Mouse (Mus musculus): ENCODE measurements around the gene Cdk5rap1.

Gene Cdk5rap1

GRCm38 (mm10) chr2:154372842-154373500 is at the start of gene Cdk5rap1:
Gene Cdk5rap1 (minus strand): TSS chr2:154373010.
- POLR2A ChIA-PET = interaction anchor here in 3 of 4 experiments (0.6 to 3.5 kb wide), 39 partner anchors 8 to 520 kb away, joined by 3 to 24 read pairs (median 4); partner anchors contain the start of genes Snta1 (in 2 of the 3), Actl10 (in 1 of the 3), Eif2s2 (in 1 of the 3) and Pxmp4 (in 1 of the 3)
- CTCF ChIA-PET = interaction anchor here (0.5 to 2.3 kb wide), 16 partner anchors 11 to 416 kb away, joined by 3 to 12 read pairs (median 4); partner anchors contain the start of gene Zfp341 (in 1 of the 4)

- CTCF ChIA-PET = interaction anchor here in 1 of 4 experiments (0.5 to 3.1 kb wide), 5 partner anchors 34 to 216 kb away, joined by 3 to 13 read pairs (median 6); partner anchors contain the start of gene Actl10
- POLR2A ChIA-PET = interaction anchor here in 3 of 4 experiments (0.5 to 33.5 kb wide), 39 partner anchors 7 to 869 kb away, joined by 3 to 1462 read pairs (median 6); partner anchors contain the start of genes Cbfa2t2 (in 3 of the 3), Snta1 (in 3 of the 3), Raly (in 2 of the 3) and Actl10 (in 1 of the 3)
These were observed 49.4 kb upstream of the Cdk5rap1 start for GRCm38 (mm10) chr2:154422181-154422580.

- CTCF ChIA-PET = interaction anchor here in 1 of 4 experiments (0.6 to 3.1 kb wide), 7 partner anchors 9 to 170 kb away, joined by 3 to 13 read pairs (median 6); partner anchors contain the start of gene Actl10
- POLR2A ChIA-PET = interaction anchor here in 3 of 4 experiments (0.5 to 33.5 kb wide), 48 partner anchors 8 to 1610 kb away, joined by 3 to 1462 read pairs (median 5); partner anchors contain the start of genes Cbfa2t2 (in 3 of the 3), Snta1 (in 3 of the 3), Cdk5rap1 (in 2 of the 3) and Actl10 (in 1 of the 3)
These were observed 48.3 kb upstream of the Cdk5rap1 start for GRCm38 (mm10) chr2:154420942-154421731.

- CTCF ChIA-PET = interaction anchor here in 3 of 4 experiments (0.5 to 3.1 kb wide), 26 partner anchors 8 to 1263 kb away, joined by 3 to 13 read pairs (median 3); partner anchors contain the start of genes Actl10 (in 1 of the 3) and Cbfa2t2 (in 1 of the 3)
- POLR2A ChIA-PET = interaction anchor here in 3 of 4 experiments (0.6 to 33.5 kb wide), 52 partner anchors 8 to 993 kb away, joined by 3 to 1462 read pairs (median 6); partner anchors contain the start of genes Cbfa2t2 (in 3 of the 3), Raly (in 2 of the 3), Snta1 (in 2 of the 3) and Actl10 (in 1 of the 3)
These were observed 47.1 kb upstream of the Cdk5rap1 start for GRCm38 (mm10) chr2:154419631-154420515.

- CTCF ChIA-PET = interaction anchor here (0.5 to 2.7 kb wide), 25 partner anchors 8 to 424 kb away, joined by 3 to 15 read pairs (median 3); partner anchors contain the start of genes Zfp341 (in 2 of the 4), Actl10 (in 1 of the 4) and Snta1 (in 1 of the 4)
- POLR2A ChIA-PET = interaction anchor here in 3 of 4 experiments (0.5 to 33.5 kb wide), 31 partner anchors 8 to 811 kb away, joined by 3 to 1462 read pairs (median 7); partner anchors contain the start of genes Cbfa2t2 (in 3 of the 3), Snta1 (in 3 of the 3), Zfp341 (in 2 of the 3) and 4930519P11Rik (in 1 of the 3)
These were observed 45.2 kb upstream of the Cdk5rap1 start for GRCm38 (mm10) chr2:154418001-154418400.

- ChIA-PET CTCF (interaction anchor here (0.5 to 2.7 kb wide), 21 partner anchors 9 to 425 kb away, joined by 3 to 15 read pairs (median 4); partner anchors contain the start of genes Snta1 (in 3 of the 4) and Actl10 (in 1 of the 4)), POLR2A (interaction anchor here in 3 of 4 experiments (0.7 to 33.5 kb wide), 24 partner anchors 9 to 239 kb away, joined by 3 to 1462 read pairs (median 5); partner anchors contain the start of genes Snta1 (in 3 of the 3), Cbfa2t2 (in 2 of the 3), 4930519P11Rik (in 1 of the 3) and Zfp341 (in 1 of the 3))
These were observed 44.3 kb upstream of the Cdk5rap1 start for GRCm38 (mm10) chr2:154417107-154417506.

GRCm38 (mm10) chr2:154412018-154412666 is 39.3 kb upstream of the Cdk5rap1 start:
- ChIA-PET POLR2A (interaction anchor here in 3 of 4 experiments (0.6 to 8.5 kb wide), 8 partner anchors 8 to 207 kb away, joined by 3 to 82 read pairs (median 4); partner anchors contain the start of genes 1700003F12Rik (in 1 of the 3) and Bpifb5 (in 1 of the 3)), CTCF (interaction anchor here in 2 of 4 experiments (0.7 to 1.5 kb wide), 3 partner anchors 127 to 254 kb away, joined by 3 to 6 read pairs (median 3); no protein-coding TSS in a partner anchor)

GRCm38 (mm10) chr2:154410355-154410754 is 37.5 kb upstream of the Cdk5rap1 start:
- ChIA-PET POLR2A (interaction anchor here (0.5 to 8.5 kb wide), 17 partner anchors 8 to 1281 kb away, joined by 3 to 82 read pairs (median 5); partner anchors contain the start of genes 1700003F12Rik (in 1 of the 4) and Raly (in 1 of the 4)), CTCF (interaction anchor here in 2 of 4 experiments (0.6 to 0.7 kb wide), 2 partner anchors 89 to 245 kb away, joined by 3 to 5 read pairs; no protein-coding TSS in a partner anchor)

- ChIA-PET POLR2A (interaction anchor here in 3 of 4 experiments (0.5 to 8.5 kb wide), 83 partner anchors 9 to 603 kb away, joined by 3 to 82 read pairs (median 4); partner anchors contain the start of genes 4930519P11Rik (in 3 of the 3), Zfp341 (in 3 of the 3), Actl10 (in 2 of the 3) and Cbfa2t2 (in 2 of the 3)), CTCF (interaction anchor here (0.5 to 1.7 kb wide), 26 partner anchors 9 to 1511 kb away, joined by 3 to 22 read pairs (median 3); no protein-coding TSS in a partner anchor)
These were observed 35.0 kb upstream of the Cdk5rap1 start, which contains the start of gene Snta1 for GRCm38 (mm10) chr2:154407643-154408445. Gene Snta1 (minus strand): TSS chr2:154408099.

- ChIA-PET POLR2A (interaction anchor here in 3 of 4 experiments (0.6 to 8.5 kb wide), 49 partner anchors 8 to 604 kb away, joined by 3 to 82 read pairs (median 4); partner anchors contain the start of genes 4930519P11Rik (in 2 of the 3), Zfp341 (in 2 of the 3), Actl10 (in 1 of the 3) and Cbfa2t2 (in 1 of the 3)), CTCF (interaction anchor here (0.5 to 1.7 kb wide), 17 partner anchors 10 to 1511 kb away, joined by 3 to 7 read pairs (median 3); no protein-coding TSS in a partner anchor)
These were observed 34.3 kb upstream of the Cdk5rap1 start for GRCm38 (mm10) chr2:154407063-154407642.

GRCm38 (mm10) chr2:154405447-154405994 is 32.7 kb upstream of the Cdk5rap1 start:
- ChIA-PET CTCF (interaction anchor here in 1 of 4 experiments (1.0 kb wide), 1 partner anchor 147 kb away, joined by 3 read pairs; no protein-coding TSS in a partner anchor), POLR2A (interaction anchor here in 3 of 4 experiments (0.6 to 8.5 kb wide), 8 partner anchors 16 to 396 kb away, joined by 3 to 82 read pairs (median 4); no protein-coding TSS in a partner anchor)

- CTCF ChIA-PET = interaction anchor here in 3 of 4 experiments (0.6 to 1.3 kb wide), 6 partner anchors 102 to 310 kb away, joined by 3 to 5 read pairs (median 3); no protein-coding TSS in a partner anchor
- POLR2A ChIA-PET = interaction anchor here in 2 of 4 experiments (1.0 to 1.8 kb wide), 5 partner anchors 17 to 166 kb away, joined by 3 to 4 read pairs (median 3); no protein-coding TSS in a partner anchor
These were observed 30.0 kb upstream of the Cdk5rap1 start for GRCm38 (mm10) chr2:154402811-154403210.

GRCm38 (mm10) chr2:154401976-154402375 is 29.2 kb upstream of the Cdk5rap1 start:
- CTCF ChIA-PET = interaction anchor here in 1 of 4 experiments (0.6 to 1.3 kb wide), 2 partner anchors 190 to 206 kb away, joined by 3 to 4 read pairs; no protein-coding TSS in a partner anchor
- POLR2A ChIA-PET = interaction anchor here in 2 of 4 experiments (0.6 to 1.8 kb wide), 6 partner anchors 11 to 954 kb away, joined by 3 to 4 read pairs (median 3); no protein-coding TSS in a partner anchor
